ENCODE assay signal across 8 mouse cellular contexts in the genomic region with DNA sequence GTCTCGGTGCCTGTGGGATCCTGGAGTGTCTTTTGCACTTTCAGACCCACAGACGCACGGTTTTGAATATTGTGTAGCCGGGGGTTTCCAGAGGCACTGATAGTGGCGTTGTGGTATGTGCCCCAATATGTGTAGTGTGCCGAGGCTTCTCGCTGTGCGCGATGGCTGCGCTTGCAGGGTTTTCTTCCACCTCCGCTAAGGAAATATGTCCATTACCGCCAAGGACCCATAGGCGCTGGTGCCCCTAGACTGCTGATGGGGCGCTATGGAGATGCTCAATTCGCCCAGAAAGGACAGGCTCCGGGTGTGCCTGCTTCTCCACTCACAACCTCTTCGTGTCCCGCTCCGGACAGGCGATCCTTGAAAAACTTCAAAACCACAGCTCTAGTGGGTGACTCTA. TPM values are rescaled to one million over a fixed set of nuclear protein-coding genes. Genes with fewer than 3 reads are reported as not detected.
DNase-seq lines count a peak whose midpoint lies in the region; ATAC-seq lines count a peak whose summit lies in the region.

No protein-coding gene starts in this region.

- no peak for ATAC-seq in embryonic facial prominence, embryonic 12.5 days (ENCODE audit: insufficient number of reproducible peaks, insufficient read depth, low FRiP score, low TSS enrichment)
- no peak for ATAC-seq in hindbrain, embryonic 15.5 days (ENCODE audit: low FRiP score, low read depth)
- ATAC-seq in neural tube, embryonic 11.5 days (ENCODE audit: insufficient read depth, low FRiP score, low TSS enrichment) = peak; percentile 3; the same call in 1 of the 2 replicates

- under 1% methylated on average over 20 of the region's 20 CpGs for WGBS in embryonic facial prominence, embryonic 12.5 days
- WGBS in hindbrain, embryonic 15.5 days = under 1% methylated on average over 20 of the region's 20 CpGs
- WGBS in neural tube, embryonic 11.5 days = 2% methylated on average over 20 of the region's 20 CpGs

- peak overlapping the region; percentile 80 for H3K9ac ChIP-seq in embryonic facial prominence, embryonic 12.5 days
- peak overlapping the region; percentile 85 for H3K9ac ChIP-seq in hindbrain, embryonic 15.5 days
- peak overlapping the region; percentile 69 for H3K9ac ChIP-seq in neural tube, embryonic 11.5 days (ENCODE audit: low read length)

- H3K4me3 ChIP-seq in embryonic facial prominence, embryonic 12.5 days = peak overlapping the region; percentile 75
- H3K4me3 ChIP-seq in hindbrain, embryonic 15.5 days = peak overlapping the region; percentile 81
- peak overlapping the region; percentile 74 for H3K4me3 ChIP-seq in neural tube, embryonic 11.5 days (ENCODE audit: low read depth, low read length)

- no peaks in the 10 kb centered on the region for H3K27me3 ChIP-seq in embryonic facial prominence, embryonic 12.5 days
- no peaks in the 10 kb centered on the region for H3K27me3 ChIP-seq in hindbrain, embryonic 15.5 days
- H3K27me3 ChIP-seq in neural tube, embryonic 11.5 days (ENCODE audit: control insufficient read depth, insufficient read depth, low read length) = peaks cover 13% of the 10 kb centered on the region

- H3K4me2 ChIP-seq in embryonic facial prominence, embryonic 12.5 days (replicated peaks) = peak overlapping the region; percentile 71
- H3K4me2 ChIP-seq in hindbrain, embryonic 15.5 days = peak overlapping the region; percentile 75
- peak overlapping the region; percentile 89 for H3K4me2 ChIP-seq in neural tube, embryonic 11.5 days (ENCODE audit: low read depth)

- H3K4me1 ChIP-seq in embryonic facial prominence, embryonic 12.5 days = 0 out of 2 replicates have a peak, but pooled peaks cover 8% of the 10 kb centered on the region
- peaks cover 37% of the 10 kb centered on the region for H3K4me1 ChIP-seq in hindbrain, embryonic 15.5 days (replicated peaks)
- peaks cover 6% of the 10 kb centered on the region for H3K4me1 ChIP-seq in neural tube, embryonic 11.5 days (ENCODE audit: control insufficient read depth, insufficient read depth, low read length)

- H3K9me3 ChIP-seq in embryonic facial prominence, embryonic 12.5 days = no peaks in the 10 kb centered on the region
- no peaks in the 10 kb centered on the region for H3K9me3 ChIP-seq in hindbrain, embryonic 15.5 days
- H3K9me3 ChIP-seq in neural tube, embryonic 11.5 days (ENCODE audit: control insufficient read depth, low read length) = no peaks in the 10 kb centered on the region

- peak overlapping the region; percentile 92 for H3K27ac ChIP-seq in embryonic facial prominence, embryonic 12.5 days
- peak overlapping the region; percentile 97 for H3K27ac ChIP-seq in hindbrain, embryonic 15.5 days (replicated peaks)
- peak overlapping the region; percentile 85; the same call in 1 of the 2 replicates for H3K27ac ChIP-seq in neural tube, embryonic 11.5 days (ENCODE audit: low read depth, low read length)

- DNase-seq in urinary bladder, adult 2 months (ENCODE audit: low spot score) = peak; percentile 19
- no peak for DNase-seq in urinary bladder, adult 18-20 months (ENCODE audit: low spot score in 2 of 2)
- peak; percentile 56 for DNase-seq in left cerebral cortex, postnatal 4 days
- peak; percentile 59 for DNase-seq in neural tube, embryonic 11.5 days (ENCODE audit: low spot score)
- DNase-seq in gastrocnemius, adult 8-10 months (ENCODE audit: low spot score in 2 of 2) = no peak
- DNase-seq in ovary, adult 18-20 months (ENCODE audit: low spot score) = no peak

- H3K36me3 ChIP-seq in embryonic facial prominence, embryonic 12.5 days = no peaks in the 10 kb centered on the region
- no peaks in the 10 kb centered on the region for H3K36me3 ChIP-seq in hindbrain, embryonic 15.5 days
- H3K36me3 ChIP-seq in neural tube, embryonic 11.5 days (ENCODE audit: control insufficient read depth, insufficient read depth, low read length) = no peaks in the 10 kb centered on the region

- intact Hi-C loops in left cerebral cortex, postnatal 4 days (cut with DNase I) = loop anchor here (5.0 kb wide), 1 partner anchor 366 kb away; no protein-coding TSS in a partner anchor

RNA-seq across cellular contexts. Expression of gene Unc5c, which starts 1.0 kb away (rescaled TPM):
- 3.6 and 5.0 TPM in 2 replicates for polyA plus RNA-seq in urinary bladder, adult 2 months (2012; rRNA removed)
- 16.4 and 18.6 TPM in 2 replicates for polyA plus RNA-seq in embryonic facial prominence, embryonic 12.5 days (2016; fragmentation: Nextera tagmentation; extraction: Ambion mirVana)
- polyA plus RNA-seq in hindbrain, embryonic 15.5 days (2015; fragmentation: Nextera tagmentation; extraction: Ambion mirVana) = 19.8 and 28.6 TPM in 2 replicates
- 10 to 100 TPM; 52.2 to 56.9 TPM for total RNA-seq in left cerebral cortex, postnatal 4 days (2021)
- polyA plus RNA-seq in neural tube, embryonic 11.5 days (2014; fragmentation: Nextera tagmentation; extraction: Ambion mirVana) = 15.1 and 17.5 TPM in 2 replicates
- under 1 TPM in 2 of 4 experiments, not detected in 2; 0.02 to 0.05 TPM for total RNA-seq in gastrocnemius, adult 8-10 months (2022)

Comparison
In these comparisons a context has a peak if more than half of its experiments do, and no peak if none do; other contexts are left out.
1. DNase-seq: peak in urinary bladder, adult 2 months (single experiment), left cerebral cortex, postnatal 4 days (single experiment) and neural tube, embryonic 11.5 days (single experiment); none in urinary bladder, adult 18-20 months (0 of 2), gastrocnemius, adult 8-10 months (0 of 2) and ovary, adult 18-20 months (single experiment).
2. Peak in every context shown above with its lines, with median percentiles within 50 percentile points of each other: H3K27ac ChIP-seq, H3K4me2 ChIP-seq, H3K4me3 ChIP-seq and H3K9ac ChIP-seq.